Mouse (Mus musculus) brain, embryonic 14.5 days (tissue): Measurements from ENCODE around the gene Fam210b.

Source experiments
- CTCF ChIP-seq: fragments of 200-500 bp; IDR thresholded peaks from 2 replicates; pipeline ENCODE4 v1.5.1; 2012; ENCODE audit warnings: inconsistent platforms, mild to moderate bottlenecking, moderate library complexity, borderline replicate concordance; ENCODE audit not compliant: insufficient read depth, insufficient read length; ENCODE audit errors: extremely low read depth
- POLR2A ChIP-seq: fragments of 200-500 bp; IDR thresholded peaks from 2 replicates; pipeline ENCODE4 v1.6.1; 2012; ENCODE audit warnings: mild to moderate bottlenecking, inconsistent platforms, borderline replicate concordance; ENCODE audit not compliant: poor library complexity, insufficient read depth, insufficient read length, severe bottlenecking; ENCODE audit errors: extremely low read depth

DNA sequence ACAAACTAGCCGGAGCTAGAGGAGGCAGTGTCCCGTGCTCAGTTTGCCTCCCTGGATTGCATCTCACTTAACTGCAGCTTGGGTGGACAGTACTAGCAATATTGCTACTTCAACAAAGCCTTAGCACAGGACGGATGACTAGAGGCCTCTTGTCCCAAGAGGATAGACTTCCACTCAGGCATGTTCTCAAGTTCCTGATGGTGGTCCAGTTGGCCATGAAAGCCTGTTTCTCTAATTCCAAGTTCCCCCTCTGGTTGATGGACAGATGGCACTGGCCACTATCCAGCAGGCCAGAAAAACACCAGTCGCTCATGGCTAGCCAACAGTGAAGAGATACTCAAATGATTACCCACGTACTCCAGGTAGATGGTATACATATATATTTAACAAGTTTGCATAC lies 10.5 kb downstream of the Fam210b start:
- no peak for TF ChIP-seq POLR2A
- TF ChIP-seq CTCF, result no peak
